Mouse (Mus musculus): ENCODE data around the gene Drap1. TPM values are rescaled to one million over a fixed set of nuclear protein-coding genes. Genes with fewer than 3 reads are reported as not detected.

Gene Drap1
- polyA plus RNA-seq, 1 experiment = 176 TPM

- peaks cover 17% of the 10 kb centered on the region for H3K4me1 ChIP-seq (ENCODE audit: control insufficient read depth, insufficient read depth, low read length)
- no peak for DNase-seq
- H3K4me3 ChIP-seq (replicated peaks; ENCODE audit: extremely low read depth, low read depth, low read length) = peak overlapping the region; percentile 98
- 44% methylated on average over 12 of the region's 12 CpGs for WGBS
- TF ChIP-seq POLR2A (IDR thresholded peaks at IDR 0.05; ENCODE audit: borderline replicate concordance, extremely low read depth, low read depth, low read length) (peak; percentile 16; the same call in 1 of the 2 replicates), CTCF (IDR thresholded peaks at IDR 0.05; ENCODE audit: insufficient read depth, low read length) (no peak)
Observed at GRCm38 (mm10) chr19:5423561-5423960, 1.2 kb downstream of the Drap1 start.

- no peak for DNase-seq
- H3K4me1 ChIP-seq (ENCODE audit: control insufficient read depth, insufficient read depth, low read length) = peaks cover 17% of the 10 kb centered on the region
- no peak for TF ChIP-seq CTCF (IDR thresholded peaks at IDR 0.05; ENCODE audit: insufficient read depth, low read length)
- TF ChIP-seq POLR2A (IDR thresholded peaks at IDR 0.05; ENCODE audit: borderline replicate concordance, extremely low read depth, low read depth, low read length) = no peak
- 75% methylated on average over 9 of the region's 9 CpGs for WGBS
- no peak overlapping the region for H3K4me3 ChIP-seq (replicated peaks; ENCODE audit: extremely low read depth, low read depth, low read length)
Observed at GRCm38 (mm10) chr19:5422895-5423443, 1.8 kb downstream of the Drap1 start.

GRCm38 (mm10) chr19:5422267-5422666 lies 2.5 kb downstream of the Drap1 start:
- no peak for DNase-seq
- H3K4me3 ChIP-seq (replicated peaks; ENCODE audit: extremely low read depth, low read depth, low read length) = no peak overlapping the region
- 82% methylated on average over 10 of the region's 10 CpGs for WGBS
- no peak for TF ChIP-seq POLR2A (IDR thresholded peaks at IDR 0.05; ENCODE audit: borderline replicate concordance, extremely low read depth, low read depth, low read length)
- no peak for TF ChIP-seq CTCF (IDR thresholded peaks at IDR 0.05; ENCODE audit: insufficient read depth, low read length)
- H3K4me1 ChIP-seq (ENCODE audit: control insufficient read depth, insufficient read depth, low read length) = peaks cover 17% of the 10 kb centered on the region

- no peak for TF ChIP-seq CTCF (IDR thresholded peaks at IDR 0.05; ENCODE audit: insufficient read depth, low read length)
- no peak for TF ChIP-seq POLR2A (IDR thresholded peaks at IDR 0.05; ENCODE audit: borderline replicate concordance, extremely low read depth, low read depth, low read length)
- Histone ChIP-seq H3K4me1 (ENCODE audit: control insufficient read depth, insufficient read depth, low read length) (peaks cover 17% of the 10 kb centered on the region), H3K4me3 (replicated peaks; ENCODE audit: extremely low read depth, low read depth, low read length) (no peak overlapping the region)
- WGBS = 90% methylated on average over 5 of the region's 5 CpGs
- DNase-seq = no peak
Observed at GRCm38 (mm10) chr19:5421784-5422183, 3.0 kb downstream of the Drap1 start.

GRCm38 (mm10) chr19:5420579-5420978 lies 4.2 kb downstream of the Drap1 start:
- TF ChIP-seq POLR2A (IDR thresholded peaks at IDR 0.05; ENCODE audit: borderline replicate concordance, extremely low read depth, low read depth, low read length) = no peak
- TF ChIP-seq CTCF (IDR thresholded peaks at IDR 0.05; ENCODE audit: insufficient read depth, low read length) = no peak
- 75% methylated on average over 6 of the region's 6 CpGs for WGBS
- peaks cover 8% of the 10 kb centered on the region for H3K4me1 ChIP-seq (ENCODE audit: control insufficient read depth, insufficient read depth, low read length)
- H3K4me3 ChIP-seq (replicated peaks; ENCODE audit: extremely low read depth, low read depth, low read length) = no peak overlapping the region
- DNase-seq = no peak

- 93% methylated on average over 9 of the region's 9 CpGs for WGBS
- DNase-seq = no peak
- H3K4me1 ChIP-seq (ENCODE audit: control insufficient read depth, insufficient read depth, low read length) = peaks cover 8% of the 10 kb centered on the region
Observed at GRCm38 (mm10) chr19:5419630-5420029, 5.1 kb downstream of the Drap1 start.

GRCm38 (mm10) chr19:5418750-5419466 lies 5.9 kb downstream of the Drap1 start:
- no peak overlapping the region for H3K4me3 ChIP-seq (replicated peaks; ENCODE audit: extremely low read depth, low read depth, low read length)
- TF ChIP-seq POLR2A (IDR thresholded peaks at IDR 0.05; ENCODE audit: borderline replicate concordance, extremely low read depth, low read depth, low read length) (no peak), CTCF (IDR thresholded peaks at IDR 0.05; ENCODE audit: insufficient read depth, low read length) (no peak)
- 92% methylated on average over 8 of the region's 8 CpGs for WGBS
- DNase-seq = no peak
- peaks cover 8% of the 10 kb centered on the region for H3K4me1 ChIP-seq (ENCODE audit: control insufficient read depth, insufficient read depth, low read length)

More at GRCm38 (mm10) chr19:5419630-5420029, 5.1 kb downstream of the Drap1 start:
- H3K4me3 ChIP-seq (replicated peaks; ENCODE audit: extremely low read depth, low read depth, low read length) = no peak overlapping the region
- no peak for TF ChIP-seq CTCF (IDR thresholded peaks at IDR 0.05; ENCODE audit: insufficient read depth, low read length)

GRCm38 (mm10) chr19:5414534-5414957 lies 10.2 kb downstream of the Drap1 start:
- no peak overlapping the region for H3K4me3 ChIP-seq (replicated peaks; ENCODE audit: extremely low read depth, low read depth, low read length)
- 61% methylated on average over 2 of the region's 2 CpGs for WGBS
- TF ChIP-seq POLR2A (IDR thresholded peaks at IDR 0.05; ENCODE audit: borderline replicate concordance, extremely low read depth, low read depth, low read length) = peak; percentile 71; the same call in 1 of the 2 replicates
- no peak for TF ChIP-seq CTCF (IDR thresholded peaks at IDR 0.05; ENCODE audit: insufficient read depth, low read length)
- no peaks in the 10 kb centered on the region for H3K4me1 ChIP-seq (ENCODE audit: control insufficient read depth, insufficient read depth, low read length)
- no peak for DNase-seq

GRCm38 (mm10) chr19:5413840-5414239 lies 10.9 kb downstream of the Drap1 start:
- WGBS = 76% methylated on average over 4 of the region's 4 CpGs

GRCm38 (mm10) chr19:5411961-5412360 lies 12.8 kb downstream of the Drap1 start:
- DNase-seq = no peak
- 47% methylated on average over 5 of the region's 5 CpGs for WGBS
- no peak overlapping the region for H3K4me3 ChIP-seq (replicated peaks; ENCODE audit: extremely low read depth, low read depth, low read length)
- TF ChIP-seq CTCF (IDR thresholded peaks at IDR 0.05; ENCODE audit: insufficient read depth, low read length) (no peak), POLR2A (IDR thresholded peaks at IDR 0.05; ENCODE audit: borderline replicate concordance, extremely low read depth, low read depth, low read length) (0 out of 2 replicates have a peak, but pooled peaks have one; percentile 26)
- peaks cover 12% of the 10 kb centered on the region for H3K4me1 ChIP-seq (ENCODE audit: control insufficient read depth, insufficient read depth, low read length)

More at GRCm38 (mm10) chr19:5413840-5414239, 10.9 kb downstream of the Drap1 start:
- TF ChIP-seq CTCF (IDR thresholded peaks at IDR 0.05; ENCODE audit: insufficient read depth, low read length) = no peak
- TF ChIP-seq POLR2A (IDR thresholded peaks at IDR 0.05; ENCODE audit: borderline replicate concordance, extremely low read depth, low read depth, low read length) = no peak
- peaks cover 4% of the 10 kb centered on the region for H3K4me1 ChIP-seq (ENCODE audit: control insufficient read depth, insufficient read depth, low read length)
- no peak for DNase-seq
- no peak overlapping the region for H3K4me3 ChIP-seq (replicated peaks; ENCODE audit: extremely low read depth, low read depth, low read length)

Data from lung, adult 2 months (tissue).